Mouse (Mus musculus) cerebellum, adult 2 months (tissue): ENCODE measurements at regions not wholly inside any gene's neighbourhood (a gene's known extent, or its start where the extent isn't known, plus 50 kb on each side); places are given as distances from the start of the nearest gene placed in this dataset.

ENCODE experiments used
- CTCF ChIP-seq: fragments of 200-500 bp; IDR thresholded peaks from 2 replicates; pipeline ENCODE4 v1.5.1; 2011; ENCODE audit warnings: low read depth, mild to moderate bottlenecking, control low read depth, low read length, moderate library complexity, borderline replicate concordance; ENCODE audit not compliant: insufficient read depth
- POLR2A ChIP-seq: fragments of 200-500 bp; IDR thresholded peaks from 2 replicates; pipeline ENCODE4 v1.6.1; 2011; ENCODE audit warnings: low read length, control low read depth, borderline replicate concordance; ENCODE audit not compliant: insufficient read depth

DNA sequence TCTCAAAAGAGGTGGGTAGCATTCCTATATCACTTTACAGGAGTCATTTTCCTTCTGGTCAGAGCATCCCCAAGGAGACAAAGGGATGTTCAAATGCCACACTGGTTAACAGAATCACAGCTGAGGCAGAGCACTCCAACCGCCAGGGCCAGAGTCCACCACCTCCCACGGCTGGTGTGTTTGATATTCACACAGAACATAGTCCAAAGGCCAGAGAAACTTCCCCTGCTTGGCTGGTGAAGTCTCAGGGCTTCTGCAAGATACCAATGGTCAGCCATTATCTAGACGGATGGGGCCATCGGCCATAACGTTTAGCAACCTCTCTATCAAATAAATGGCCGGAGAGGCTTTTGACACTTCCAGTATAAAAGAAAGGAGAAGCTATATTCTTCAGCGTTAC, 313.8 kb downstream of the Nucb2 start:
- TF ChIP-seq CTCF (no peak), POLR2A (no peak)
